Mouse (Mus musculus) liver, embryonic 11.5 days (tissue): ENCODE measurements around the gene Alk. TPM values are rescaled to one million over a fixed set of nuclear protein-coding genes. Genes with fewer than 3 reads are reported as not detected.

ENCODE experiments used
- ATAC-seq: fragments of 200-750 bp; cut with Nextera tagmentation; replicated peaks from 2 replicates; pipeline ENCODE4 v1.8.0; 2017; ENCODE audit warnings: moderate number of reproducible peaks, mild to moderate bottlenecking, moderate TSS enrichment, moderate library complexity; ENCODE audit not compliant: low FRiP score
- DNase-seq: peaks from one replicate; pipeline ENCODE4 v3.0.0-alpha.2; 2017; ENCODE audit warnings: low spot score
- H3K27ac ChIP-seq: fragments of 300-500 bp; sonication (generic); 2 replicates; pipeline ENCODE4 v1.5.1; 2014; ENCODE audit warnings: mild to moderate bottlenecking, low read depth, low read length, control low read depth
- H3K27me3 ChIP-seq: fragments of 300-500 bp; sonication (generic); replicated peaks from 2 replicates; pipeline ENCODE4 v1.6.1; 2014; ENCODE audit warnings: low read length, mixed read lengths; ENCODE audit not compliant: control insufficient read depth, insufficient read depth
- H3K36me3 ChIP-seq: fragments of 300-500 bp; sonication (generic); 2 replicates; pipeline ENCODE4 v1.6.1; 2014; ENCODE audit warnings: mild to moderate bottlenecking, low read length, moderate library complexity, mixed read lengths; ENCODE audit not compliant: control insufficient read depth, insufficient read depth
- H3K4me1 ChIP-seq: fragments of 300-500 bp; sonication (generic); replicated peaks from 2 replicates; pipeline ENCODE4 v1.6.1; 2014; ENCODE audit warnings: low read length, mixed read lengths; ENCODE audit not compliant: control insufficient read depth, insufficient read depth
- H3K4me2 ChIP-seq: fragments of 300-500 bp; sonication (generic); 2 replicates; pipeline ENCODE4 v1.6.1; 2014; ENCODE audit warnings: mild to moderate bottlenecking, control low read depth, moderate library complexity
- H3K4me3 ChIP-seq: fragments of 300-500 bp; sonication (generic); 2 replicates; pipeline ENCODE4 v1.5.1; 2014; ENCODE audit warnings: low read depth, low read length, control low read depth
- H3K9ac ChIP-seq: fragments of 300-500 bp; sonication (generic); 2 replicates; pipeline ENCODE4 v1.6.1; 2014; ENCODE audit warnings: low read depth, low read length, control low read depth
- H3K9me3 ChIP-seq: fragments of 300-500 bp; sonication (generic); 2 replicates; pipeline ENCODE4 v1.6.1; 2016; ENCODE audit warnings: low read length, inconsistent platforms, mixed read lengths; ENCODE audit not compliant: control insufficient read depth
- WGBS: fragments of 180-500 bp; shearing (Covaris S2); extraction: QIAGEN DNeasy Blood & Tissue Kit; methylation state at CpG from one replicate; pipeline ENCODE4 v1.1.7; 2014; 5-methylcytosine and 5-hydroxymethylcytosine counted together
- polyA plus RNA-seq: library from polyadenylated mRNA; unstranded; fragments of >200 nt; fragmentation: Nextera tagmentation; extraction: Ambion mirVana; gene quantifications from 2 replicates; pipeline ENCODE4 v1.2.1, GENCODE M21; 2014

The Alk gene
- polyA plus RNA-seq, 1 experiment from 2014 or later, result 0.21 TPM

DNA sequence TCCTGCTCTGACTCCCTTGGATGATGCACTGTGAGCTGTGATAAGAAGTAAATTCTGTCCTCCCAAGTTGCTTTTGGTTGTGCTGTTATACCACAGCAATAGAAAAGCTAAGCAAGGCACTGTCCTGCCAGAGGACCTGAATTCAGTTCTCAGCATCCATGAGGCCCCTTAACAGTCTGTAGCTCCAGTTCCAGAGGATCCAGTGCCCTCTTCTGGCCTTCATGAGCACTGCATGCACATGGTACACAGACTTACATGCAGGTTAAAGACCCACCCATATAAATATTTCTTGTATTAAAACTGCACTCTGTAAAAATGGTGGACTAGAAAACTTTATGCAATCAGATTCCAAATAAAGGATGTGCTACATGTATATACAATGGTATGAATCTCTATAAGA lies 326.1 kb downstream of the Alk start:
- no peak for ATAC-seq
- Histone ChIP-seq H3K9ac (no peak overlapping the region), H3K4me1 (no peaks in the 10 kb centered on the region), H3K27ac (no peak overlapping the region), H3K27me3 (no peaks in the 10 kb centered on the region), H3K4me3 (no peak overlapping the region), H3K9me3 (no peaks in the 10 kb centered on the region), H3K36me3 (no peaks in the 10 kb centered on the region), H3K4me2 (no peak overlapping the region)
- DNase-seq, result no peak

DNA sequence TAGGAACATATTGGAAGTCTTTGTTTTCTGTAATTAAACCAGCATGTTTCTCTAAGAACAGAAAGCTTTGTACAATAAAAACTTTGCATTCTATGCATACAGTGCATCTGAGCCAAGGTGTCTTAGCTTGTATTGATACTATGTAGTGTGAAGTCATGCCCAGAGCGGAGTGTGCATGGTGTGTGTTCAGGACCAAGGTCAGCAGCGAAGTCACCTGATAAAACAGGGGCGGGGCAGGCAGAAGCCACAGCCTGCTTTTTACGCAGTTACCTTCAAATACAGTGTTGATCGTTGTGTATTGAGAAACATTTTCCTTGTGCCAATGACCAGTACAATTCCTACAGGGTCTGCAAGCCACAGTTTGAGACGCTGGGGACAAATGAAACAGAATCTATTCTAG lies 327.6 kb downstream of the Alk start:
- DNase-seq, result no peak
- ATAC-seq, result no peak

DNA sequence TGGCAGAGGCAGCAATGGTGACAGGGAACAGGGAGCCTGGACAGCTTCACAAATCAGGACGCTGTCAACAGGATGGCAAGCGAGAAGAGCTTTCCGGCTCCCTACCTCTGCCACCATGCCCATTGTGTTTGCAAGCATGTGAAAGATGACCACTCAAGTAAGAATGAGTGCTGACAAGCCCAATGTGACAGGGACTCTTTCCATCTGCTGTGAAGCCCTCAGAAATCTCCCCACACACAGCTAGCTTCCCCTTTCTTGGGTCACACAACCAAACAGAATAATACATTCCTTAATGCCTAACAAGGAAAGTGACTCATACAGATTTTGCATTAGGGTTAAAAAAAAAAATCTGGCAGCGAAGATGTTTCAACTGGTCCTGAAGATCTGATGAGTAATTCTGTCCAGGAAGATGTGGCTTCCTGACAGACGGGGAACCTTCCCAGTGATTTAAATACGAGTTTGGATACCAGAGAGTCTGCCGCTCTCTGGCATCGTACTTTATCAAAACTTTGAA lies 329.0 kb downstream of the Alk start:
- H3K9ac ChIP-seq, result no peak overlapping the region
- 54% methylated on average over 8 of the region's 8 CpGs for WGBS
- ATAC-seq, result no peak
- H3K36me3 ChIP-seq, result no peaks in the 10 kb centered on the region
- H3K4me2 ChIP-seq, result no peak overlapping the region
- H3K4me1 ChIP-seq, result no peaks in the 10 kb centered on the region
- H3K9me3 ChIP-seq, result no peaks in the 10 kb centered on the region
- no peak overlapping the region for H3K27ac ChIP-seq
- H3K4me3 ChIP-seq, result no peak overlapping the region
- no peaks in the 10 kb centered on the region for H3K27me3 ChIP-seq
- DNase-seq, result no peak

More for the DNA sequence above, 327.6 kb downstream of the Alk start:
- 73% methylated on average over 6 of the region's 6 CpGs for WGBS
- Histone ChIP-seq H3K4me2 (no peak overlapping the region), H3K36me3 (no peaks in the 10 kb centered on the region), H3K27ac (no peak overlapping the region), H3K9ac (no peak overlapping the region), H3K4me1 (no peaks in the 10 kb centered on the region), H3K9me3 (no peaks in the 10 kb centered on the region), H3K4me3 (no peak overlapping the region), H3K27me3 (no peaks in the 10 kb centered on the region)

DNA sequence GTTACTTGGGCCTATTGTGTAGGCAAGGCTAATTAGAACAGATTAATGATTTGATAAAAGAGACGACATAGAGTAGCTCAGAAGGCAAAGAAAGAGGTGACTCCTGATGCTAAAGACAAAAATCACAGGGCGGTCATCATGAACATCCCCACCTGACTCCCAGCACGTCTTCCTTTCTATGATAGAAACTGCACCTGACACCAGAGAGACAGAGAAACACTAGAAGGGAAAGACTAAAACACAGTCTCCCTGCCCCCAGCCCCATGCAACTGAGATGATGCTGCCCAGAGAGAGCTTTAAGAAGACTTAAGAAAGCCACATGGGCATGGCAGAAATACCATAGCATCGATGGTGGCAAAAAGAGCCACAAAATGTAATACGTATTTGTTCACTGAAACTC lies 330.2 kb downstream of the Alk start:
- Histone ChIP-seq H3K36me3 (no peaks in the 10 kb centered on the region), H3K27ac (no peak overlapping the region), H3K27me3 (no peaks in the 10 kb centered on the region), H3K4me2 (no peak overlapping the region), H3K9ac (no peak overlapping the region), H3K4me3 (no peak overlapping the region), H3K4me1 (no peaks in the 10 kb centered on the region), H3K9me3 (no peaks in the 10 kb centered on the region)
- DNase-seq (no peak), ATAC-seq (no peak)
- WGBS, result 83% methylated on average over 5 of the region's 5 CpGs

DNA sequence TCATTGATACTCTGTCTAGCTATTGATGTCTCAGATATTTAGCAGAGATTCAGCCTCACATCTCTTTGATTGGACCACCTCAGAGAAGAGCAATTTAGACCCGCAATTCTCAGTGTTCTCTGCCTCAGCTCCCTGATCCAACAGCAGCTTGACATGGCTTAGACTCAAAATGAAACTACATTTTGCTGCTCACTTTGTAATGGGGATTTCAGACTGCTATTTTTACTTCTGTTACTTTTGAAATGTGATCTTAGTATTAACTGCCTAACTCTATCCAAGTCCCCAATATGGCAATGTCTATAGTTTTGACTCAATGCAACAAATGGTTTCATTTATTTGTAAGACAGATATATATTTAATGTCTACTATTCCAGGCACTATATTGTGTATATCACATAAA lies 332.8 kb downstream of the Alk start:
- H3K4me2 ChIP-seq, result no peak overlapping the region
- WGBS, result 82% methylated on average over 1 of the region's 1 CpGs
- H3K27ac ChIP-seq, result no peak overlapping the region
- ATAC-seq (no peak), DNase-seq (no peak)
- H3K9me3 ChIP-seq, result no peaks in the 10 kb centered on the region
- no peak overlapping the region for H3K9ac ChIP-seq
- no peaks in the 10 kb centered on the region for H3K4me1 ChIP-seq
- H3K27me3 ChIP-seq, result no peaks in the 10 kb centered on the region
- no peaks in the 10 kb centered on the region for H3K36me3 ChIP-seq
- H3K4me3 ChIP-seq, result no peak overlapping the region

DNA sequence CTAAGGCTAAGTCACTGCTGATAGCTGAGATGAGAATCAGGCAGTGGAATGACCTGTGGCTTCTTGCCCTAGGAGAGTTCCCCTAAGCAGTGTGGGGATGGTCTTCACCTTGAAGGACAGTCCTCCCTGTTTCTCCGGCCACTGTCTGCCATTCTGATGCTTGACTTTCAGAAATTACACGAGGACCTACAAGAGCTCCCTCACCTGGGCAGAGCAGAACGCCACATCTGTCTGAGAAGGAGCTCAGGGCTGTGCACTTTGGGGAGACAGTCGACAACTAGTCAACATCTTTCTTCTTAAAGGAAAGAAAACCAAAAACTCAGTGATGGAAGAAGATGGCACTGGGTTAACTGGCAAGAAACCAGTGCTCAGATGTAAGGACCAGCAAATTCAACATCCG lies 335.9 kb downstream of the Alk start:
- Histone ChIP-seq H3K4me1 (no peaks in the 10 kb centered on the region), H3K4me3 (no peak overlapping the region), H3K27ac (no peak overlapping the region), H3K9me3 (no peaks in the 10 kb centered on the region), H3K27me3 (no peaks in the 10 kb centered on the region), H3K4me2 (no peak overlapping the region), H3K36me3 (no peaks in the 10 kb centered on the region), H3K9ac (no peak overlapping the region)
- no peak for DNase-seq
- ATAC-seq, result no peak
- 67% methylated on average over 5 of the region's 5 CpGs for WGBS

DNA sequence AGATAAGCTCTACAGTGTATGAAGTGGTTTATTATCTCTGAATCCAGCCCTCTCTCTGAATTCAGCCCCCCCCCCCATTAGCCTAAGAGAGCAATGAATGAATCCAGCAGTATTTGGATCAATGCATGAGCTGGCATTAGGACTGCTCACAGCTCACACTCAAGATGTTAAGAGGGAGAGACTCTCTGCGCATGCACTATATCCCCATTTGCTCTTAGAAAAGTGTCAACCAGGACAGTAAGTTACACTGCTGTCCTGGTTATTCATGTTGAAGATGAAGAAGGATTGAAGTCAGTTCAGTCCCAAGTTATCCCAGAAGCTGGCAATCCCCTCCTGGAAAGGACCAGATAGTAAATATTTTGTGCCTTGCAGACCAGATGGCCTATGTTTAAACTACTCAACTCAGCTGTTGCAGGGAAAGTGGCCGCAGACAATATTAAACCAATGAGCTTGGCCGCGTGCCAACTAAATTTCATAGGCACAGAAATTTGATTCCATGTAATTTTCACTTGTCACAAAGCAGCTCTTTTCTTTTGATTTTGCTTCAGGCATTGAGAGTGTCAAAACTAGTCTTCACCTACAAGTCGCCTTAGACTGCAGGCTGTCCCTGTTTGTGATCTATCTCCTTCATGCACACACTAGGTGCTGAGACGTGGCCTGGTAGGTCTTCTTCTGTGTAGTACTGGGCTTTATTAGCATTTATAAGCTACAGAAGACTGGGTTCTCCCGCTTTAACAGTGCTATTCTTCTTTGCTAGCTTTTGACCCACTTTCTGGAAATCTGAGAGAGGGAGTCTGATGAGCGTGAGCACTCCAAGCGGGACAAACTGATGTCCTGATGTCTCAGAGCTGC lies 339.0 kb downstream of the Alk start:
- Histone ChIP-seq H3K4me1 (no peaks in the 10 kb centered on the region), H3K36me3 (no peaks in the 10 kb centered on the region), H3K4me2 (no peak overlapping the region), H3K4me3 (no peak overlapping the region), H3K9me3 (no peaks in the 10 kb centered on the region), H3K27ac (no peak overlapping the region), H3K27me3 (no peaks in the 10 kb centered on the region), H3K9ac (no peak overlapping the region)
- 82% methylated on average over 9 of the region's 9 CpGs for WGBS
- ATAC-seq (no peak), DNase-seq (no peak)

DNA sequence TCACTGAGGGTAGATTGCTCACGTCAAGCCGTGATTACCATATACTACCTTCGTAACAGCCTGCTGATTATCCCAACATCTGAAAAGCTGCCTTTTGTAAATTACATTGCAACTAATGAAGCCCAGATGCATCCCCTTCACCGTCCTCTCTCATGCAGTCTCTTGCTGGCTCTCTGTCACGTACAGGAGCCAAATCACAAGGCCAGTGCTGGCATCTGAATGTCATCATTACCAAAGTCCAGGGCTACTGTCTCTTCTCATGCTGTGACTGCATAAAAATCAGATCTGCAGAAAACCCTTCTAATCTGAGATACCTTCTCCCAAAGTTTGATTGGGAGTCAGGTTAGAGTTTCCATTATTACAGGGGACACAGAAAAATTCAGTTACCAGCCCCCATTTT lies 351.0 kb downstream of the Alk start:
- Histone ChIP-seq H3K4me2 (no peak overlapping the region), H3K4me1 (no peaks in the 10 kb centered on the region), H3K9me3 (no peaks in the 10 kb centered on the region), H3K36me3 (no peaks in the 10 kb centered on the region), H3K27ac (no peak overlapping the region), H3K27me3 (no peaks in the 10 kb centered on the region), H3K4me3 (no peak overlapping the region), H3K9ac (no peak overlapping the region)
- ATAC-seq, result no peak
- 82% methylated on average over 5 of the region's 5 CpGs for WGBS
- DNase-seq, result no peak

DNA sequence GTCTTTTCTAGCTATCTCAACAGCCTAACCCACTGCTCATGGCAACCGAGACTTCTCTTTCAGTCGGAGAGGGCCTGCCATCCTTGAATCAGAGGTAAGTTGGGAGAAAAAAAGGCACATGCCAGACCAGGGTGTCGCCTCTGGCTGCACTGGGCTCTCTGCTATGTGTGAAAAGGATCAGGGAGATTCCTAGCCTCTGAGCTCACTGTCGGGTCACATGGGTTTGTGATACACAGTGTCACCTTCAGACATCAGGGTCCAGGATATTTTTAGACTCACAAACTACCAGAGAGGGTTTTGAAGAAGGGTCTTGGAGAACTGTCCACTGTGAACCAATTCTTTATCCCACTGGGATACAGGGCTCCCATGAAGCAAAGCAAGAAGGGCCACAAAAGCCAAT lies 352.9 kb downstream of the Alk start:
- Histone ChIP-seq H3K36me3 (no peaks in the 10 kb centered on the region), H3K4me2 (no peak overlapping the region), H3K4me3 (no peak overlapping the region), H3K27me3 (no peaks in the 10 kb centered on the region), H3K9ac (no peak overlapping the region), H3K4me1 (no peaks in the 10 kb centered on the region), H3K9me3 (no peaks in the 10 kb centered on the region), H3K27ac (no peak overlapping the region)
- ATAC-seq (no peak), DNase-seq (no peak)
- 67% methylated on average over 4 of the region's 4 CpGs for WGBS
